Mouse (Mus musculus) midbrain, embryonic 15.5 days (tissue): Measurements from ENCODE around the gene Plxnc1. TPM values are rescaled to one million over a fixed set of nuclear protein-coding genes. Genes with fewer than 3 reads are reported as not detected.
A peak's percentile ranks its signal among the peaks of the same experiment; 100 is the strongest.

ENCODE experiments used
- ATAC-seq: fragments of 200-750 bp; cut with Nextera tagmentation; replicated peaks from 2 replicates; pipeline ENCODE4 v1.8.0; 2017; ENCODE audit warnings: moderate TSS enrichment
- H3K27ac ChIP-seq: fragments of 300-500 bp; sonication (generic); 2 replicates; pipeline ENCODE4 v1.5.1; 2015; ENCODE audit warnings: mild to moderate bottlenecking, inconsistent platforms
- H3K27me3 ChIP-seq: fragments of 300-500 bp; sonication (generic); replicated peaks from 2 replicates; pipeline ENCODE4 v1.6.1; 2015; ENCODE audit warnings: inconsistent platforms
- H3K36me3 ChIP-seq: fragments of 300-500 bp; sonication (generic); replicated peaks from 2 replicates; pipeline ENCODE4 v1.6.1; 2015; ENCODE audit warnings: inconsistent platforms
- H3K4me1 ChIP-seq: fragments of 300-500 bp; sonication (generic); 2 replicates; pipeline ENCODE4 v1.6.1; 2015; ENCODE audit warnings: inconsistent platforms
- H3K4me2 ChIP-seq: fragments of 300-500 bp; sonication (generic); 2 replicates; pipeline ENCODE4 v1.6.1; 2015; ENCODE audit warnings: inconsistent platforms, mild to moderate bottlenecking, moderate library complexity
- H3K4me3 ChIP-seq: fragments of 300-500 bp; sonication (generic); 2 replicates; pipeline ENCODE4 v1.5.1; 2015; ENCODE audit warnings: mild to moderate bottlenecking, inconsistent platforms
- H3K9ac ChIP-seq: fragments of 300-500 bp; sonication (generic); 2 replicates; pipeline ENCODE4 v1.6.1; 2015; ENCODE audit warnings: mild to moderate bottlenecking, inconsistent platforms
- H3K9me3 ChIP-seq: fragments of 300-500 bp; sonication (generic); 2 replicates; pipeline ENCODE4 v1.6.1; 2016; ENCODE audit warnings: inconsistent platforms
- WGBS: fragments of 180-500 bp; shearing (Covaris S2); methylation state at CpG from one replicate; pipeline ENCODE4 v1.1.7; 2015; ENCODE audit warnings: mixed read lengths; 5-methylcytosine and 5-hydroxymethylcytosine counted together
- polyA plus RNA-seq: library from polyadenylated mRNA; unstranded; fragments of >200 nt; fragmentation: Nextera tagmentation; extraction: Ambion mirVana; gene quantifications from 2 replicates; pipeline ENCODE4 v1.2.1, GENCODE M21; 2015

Gene Plxnc1
- polyA plus RNA-seq, 1 experiment from 2014 or later, result 18.2 TPM

DNA sequence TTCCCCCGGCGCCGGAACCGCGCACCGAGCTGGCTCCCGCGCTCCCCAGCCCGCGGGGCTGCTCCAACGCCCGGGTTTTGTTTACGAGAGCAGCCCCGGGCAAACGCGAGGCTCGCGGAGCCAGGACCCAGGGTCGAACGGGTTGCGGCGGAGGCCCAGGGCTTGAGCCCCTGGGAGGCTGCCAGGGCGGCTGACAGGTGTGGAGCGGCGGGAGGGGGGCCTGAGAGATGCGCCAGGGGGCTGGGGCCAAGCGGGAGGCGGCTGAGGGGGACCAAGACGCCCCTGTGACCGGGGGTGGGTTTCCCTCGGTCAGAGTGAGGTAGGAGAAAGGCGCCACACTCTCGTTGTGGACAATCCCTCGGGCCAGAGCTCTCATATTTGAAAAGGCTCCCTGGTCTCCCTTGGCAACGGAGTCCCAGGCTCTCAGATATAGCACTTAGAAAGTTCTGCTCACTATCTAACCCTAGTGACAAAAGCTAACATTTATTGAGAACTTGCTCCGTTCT is 624 bp upstream of the Plxnc1 start:
- Histone ChIP-seq H3K36me3 (no peaks in the 10 kb centered on the region), H3K4me3 (peak overlapping the region; percentile 85), H3K27me3 (no peaks in the 10 kb centered on the region), H3K9me3 (no peaks in the 10 kb centered on the region), H3K4me2 (peak overlapping the region; percentile 67), H3K27ac (peak overlapping the region; percentile 93), H3K4me1 (peaks cover 38% of the 10 kb centered on the region), H3K9ac (peak overlapping the region; percentile 89)
- ATAC-seq, result no peak; the same call in none of the 2 replicates
- WGBS, result under 1% methylated on average over 36 of the region's 36 CpGs

DNA sequence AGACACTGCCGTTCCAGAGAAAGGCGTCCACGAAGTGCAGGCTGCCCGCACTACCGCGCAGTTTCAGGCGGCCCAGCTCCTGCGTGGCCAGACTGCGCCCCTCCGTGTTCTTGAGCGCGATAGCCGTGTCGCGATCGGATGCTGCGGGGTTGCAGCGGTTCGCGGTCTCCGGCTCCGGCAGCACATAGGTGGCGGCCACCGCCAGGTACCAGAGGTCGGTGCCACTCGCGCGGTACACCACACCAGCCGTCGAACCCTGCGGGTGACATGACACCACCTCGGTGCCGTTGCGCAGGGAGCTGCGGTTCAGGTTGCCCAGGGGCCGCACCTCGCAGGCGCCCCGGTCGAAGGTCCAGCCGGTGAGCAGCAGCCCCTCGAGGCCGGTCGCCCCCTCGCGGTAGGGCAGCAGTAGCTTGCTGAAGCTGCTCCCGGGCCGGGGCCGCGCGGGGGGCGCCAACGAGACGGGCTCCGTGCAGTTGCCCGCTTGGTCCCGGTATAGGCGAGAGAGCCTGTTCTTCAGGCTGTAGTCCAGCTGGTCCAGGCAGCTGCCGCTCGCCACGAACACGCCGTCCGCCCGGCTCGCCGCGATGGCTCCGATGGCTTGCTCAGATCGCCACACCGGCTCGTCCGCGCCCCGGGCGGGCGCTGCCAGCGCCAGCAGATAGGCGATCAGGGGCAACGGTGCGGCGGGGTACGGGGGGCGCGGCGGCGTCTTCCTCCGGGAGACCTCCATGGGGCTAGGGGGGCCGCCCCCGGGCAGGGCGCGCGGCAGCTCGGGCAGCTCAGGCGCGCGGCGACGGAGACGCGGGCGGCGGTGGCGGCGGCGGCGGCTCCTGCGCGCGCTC is 567 bp downstream of the Plxnc1 start:
- peak overlapping the region; percentile 89 for H3K9ac ChIP-seq
- peak overlapping the region; percentile 85 for H3K4me3 ChIP-seq
- peak overlapping the region; percentile 67 for H3K4me2 ChIP-seq
- ATAC-seq, result peak; percentile 46
- H3K36me3 ChIP-seq, result no peaks in the 10 kb centered on the region
- H3K27ac ChIP-seq, result peak overlapping the region; percentile 93
- no peaks in the 10 kb centered on the region for H3K27me3 ChIP-seq
- no peaks in the 10 kb centered on the region for H3K9me3 ChIP-seq
- under 1% methylated on average over 109 of the region's 110 CpGs for WGBS
- peaks cover 47% of the 10 kb centered on the region for H3K4me1 ChIP-seq

DNA sequence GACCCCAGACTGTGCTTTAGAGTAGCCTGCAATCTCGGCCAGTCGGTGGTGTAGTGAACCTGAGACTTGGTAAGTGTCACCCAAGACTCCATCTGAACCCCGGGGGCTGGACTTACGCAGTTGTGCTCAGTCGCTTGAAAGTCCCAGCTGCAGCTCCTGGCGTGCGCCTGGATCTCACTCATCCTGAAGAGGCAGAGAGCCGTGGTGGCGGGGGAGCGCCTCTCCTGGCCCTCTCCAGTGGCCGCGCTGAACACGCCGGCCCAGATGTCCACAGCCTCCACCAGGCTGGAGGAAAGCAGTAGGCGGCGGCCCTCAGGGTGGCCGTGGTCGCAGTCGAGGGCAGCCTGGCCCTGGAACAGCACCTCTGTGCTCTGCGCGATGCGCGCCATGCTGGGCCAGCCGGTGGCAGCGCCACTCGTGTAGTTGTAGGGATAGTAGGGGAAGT is 1.2 kb downstream of the Plxnc1 start:
- Histone ChIP-seq H3K27me3 (no peaks in the 10 kb centered on the region), H3K4me3 (peak overlapping the region; percentile 85), H3K9me3 (no peaks in the 10 kb centered on the region), H3K4me1 (peaks cover 47% of the 10 kb centered on the region), H3K27ac (peak overlapping the region; percentile 93), H3K4me2 (peak overlapping the region; percentile 67), H3K9ac (peak overlapping the region; percentile 89), H3K36me3 (no peaks in the 10 kb centered on the region)
- WGBS, result under 1% methylated on average over 26 of the region's 26 CpGs
- ATAC-seq, result peak; percentile 44

DNA sequence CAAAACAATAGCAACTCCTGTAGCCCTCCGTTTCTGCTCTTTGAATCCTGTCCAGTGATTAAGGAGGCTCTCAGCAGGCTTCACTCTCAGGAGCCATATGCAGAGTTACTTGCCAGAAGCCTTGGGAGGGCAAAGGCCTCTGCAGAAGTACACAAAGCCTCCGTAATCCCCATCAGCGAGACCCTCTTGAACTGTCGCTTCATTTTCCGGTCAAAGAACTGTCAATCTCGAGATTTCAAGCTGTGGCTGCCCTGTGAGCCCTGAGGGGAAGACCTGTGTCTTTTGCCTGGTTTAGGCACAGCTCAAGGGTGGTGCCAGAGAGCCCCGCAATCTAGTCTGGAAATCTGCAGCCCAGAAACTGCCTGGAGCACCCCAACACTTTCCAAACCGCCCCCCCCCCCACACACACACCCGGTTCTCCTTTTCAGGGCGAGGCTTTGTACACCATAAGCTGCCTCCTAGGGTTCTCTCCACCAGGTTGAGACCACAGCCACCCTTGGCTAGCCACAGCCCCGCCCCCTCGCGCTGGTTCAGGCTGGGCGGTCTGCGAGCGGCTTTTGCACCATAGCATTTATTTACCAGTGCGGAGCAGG is 2.1 kb downstream of the Plxnc1 start:
- Histone ChIP-seq H3K27ac (peak overlapping the region; percentile 93), H3K4me3 (peak overlapping the region; percentile 85), H3K9ac (peak overlapping the region; percentile 89), H3K36me3 (no peaks in the 10 kb centered on the region), H3K4me1 (peaks cover 45% of the 10 kb centered on the region), H3K9me3 (no peaks in the 10 kb centered on the region), H3K4me2 (peak overlapping the region; percentile 67), H3K27me3 (no peaks in the 10 kb centered on the region)
- WGBS, result under 1% methylated on average over 17 of the region's 17 CpGs
- ATAC-seq, result peak; percentile 18; the same call in 1 of the 2 replicates

DNA sequence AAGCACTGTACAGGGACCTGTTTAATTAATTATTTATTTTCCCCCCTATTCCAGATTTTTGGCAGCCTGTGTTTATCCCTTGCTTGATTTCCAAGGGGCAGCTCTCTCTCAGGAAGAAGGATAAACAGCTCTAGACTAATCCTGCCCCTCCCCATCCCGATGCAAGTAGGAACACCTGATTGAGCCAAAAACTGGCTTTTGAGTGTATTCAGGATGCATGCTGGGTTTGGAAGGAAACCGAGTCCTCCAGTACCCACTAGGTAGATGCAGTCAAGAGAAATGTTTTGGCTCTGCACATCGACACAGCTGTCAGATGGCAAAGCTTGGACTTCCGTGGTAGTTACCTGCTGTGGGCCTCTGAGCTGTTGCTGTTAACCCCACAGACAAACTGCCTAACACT is 3.1 kb downstream of the Plxnc1 start:
- peak overlapping the region; percentile 60 for H3K27ac ChIP-seq
- H3K9ac ChIP-seq, result peak overlapping the region; percentile 89
- peaks cover 43% of the 10 kb centered on the region for H3K4me1 ChIP-seq
- no peaks in the 10 kb centered on the region for H3K9me3 ChIP-seq
- H3K4me3 ChIP-seq, result peak overlapping the region; percentile 85
- peak overlapping the region; percentile 67 for H3K4me2 ChIP-seq
- 4% methylated on average over 4 of the region's 4 CpGs for WGBS
- H3K36me3 ChIP-seq, result no peaks in the 10 kb centered on the region
- no peaks in the 10 kb centered on the region for H3K27me3 ChIP-seq
- ATAC-seq, result no peak

DNA sequence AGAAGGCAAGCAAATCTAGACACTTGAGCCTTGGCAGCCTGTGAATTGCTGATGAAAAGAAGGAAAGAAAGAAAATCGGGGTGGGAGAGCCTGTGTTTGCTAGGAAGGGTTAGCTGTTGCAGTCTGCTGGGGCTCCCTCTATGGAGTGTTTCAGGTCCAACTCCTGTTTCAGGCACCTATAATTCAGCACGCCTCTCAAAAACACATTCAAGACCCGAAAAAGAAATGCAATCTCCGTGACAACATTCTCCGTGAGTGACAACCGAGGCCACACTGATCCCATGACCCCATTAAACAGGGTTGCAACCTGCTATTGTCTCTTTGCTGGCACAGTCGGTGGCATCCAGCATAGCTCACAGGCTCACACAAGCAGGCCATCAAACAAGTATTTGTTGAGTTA is 3.8 kb downstream of the Plxnc1 start:
- Histone ChIP-seq H3K9me3 (no peaks in the 10 kb centered on the region), H3K27ac (peak overlapping the region; percentile 73), H3K27me3 (no peaks in the 10 kb centered on the region), H3K9ac (no peak overlapping the region; the same call in 1 of the 2 replicates), H3K4me2 (peak overlapping the region; percentile 67), H3K36me3 (no peaks in the 10 kb centered on the region), H3K4me1 (peaks cover 38% of the 10 kb centered on the region), H3K4me3 (peak overlapping the region; percentile 85)
- 0% methylated on average over 7 of the region's 7 CpGs for WGBS
- ATAC-seq, result no peak

DNA sequence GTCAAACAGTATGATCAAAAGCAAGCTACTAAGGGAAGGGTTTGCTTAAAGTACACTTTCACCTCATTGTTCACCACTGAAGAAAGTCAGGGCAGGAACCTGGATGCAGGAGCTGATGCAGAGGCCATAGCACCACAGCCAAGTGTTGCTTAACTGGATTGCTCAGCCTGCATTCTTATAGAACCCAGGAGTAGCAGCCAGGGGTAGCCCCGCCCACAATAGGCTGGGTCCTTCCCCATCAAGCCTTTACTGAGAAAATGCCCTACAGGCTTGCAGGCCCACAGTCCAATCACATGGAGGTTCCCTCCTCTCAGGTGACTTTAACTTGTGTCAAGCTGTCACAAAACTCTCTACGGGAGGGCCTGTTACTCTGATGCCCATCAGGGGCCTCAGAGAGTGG is 4.6 kb downstream of the Plxnc1 start:
- peak overlapping the region; percentile 85 for H3K4me3 ChIP-seq
- no peaks in the 10 kb centered on the region for H3K27me3 ChIP-seq
- peaks cover 34% of the 10 kb centered on the region for H3K4me1 ChIP-seq
- H3K9me3 ChIP-seq, result no peaks in the 10 kb centered on the region
- no peaks in the 10 kb centered on the region for H3K36me3 ChIP-seq
- no peak for ATAC-seq
- peak overlapping the region; percentile 23; the same call in 1 of the 2 replicates for H3K9ac ChIP-seq
- peak overlapping the region; percentile 67 for H3K4me2 ChIP-seq
- H3K27ac ChIP-seq, result peak overlapping the region; percentile 73
- WGBS, result 25% methylated on average over 2 of the region's 2 CpGs

DNA sequence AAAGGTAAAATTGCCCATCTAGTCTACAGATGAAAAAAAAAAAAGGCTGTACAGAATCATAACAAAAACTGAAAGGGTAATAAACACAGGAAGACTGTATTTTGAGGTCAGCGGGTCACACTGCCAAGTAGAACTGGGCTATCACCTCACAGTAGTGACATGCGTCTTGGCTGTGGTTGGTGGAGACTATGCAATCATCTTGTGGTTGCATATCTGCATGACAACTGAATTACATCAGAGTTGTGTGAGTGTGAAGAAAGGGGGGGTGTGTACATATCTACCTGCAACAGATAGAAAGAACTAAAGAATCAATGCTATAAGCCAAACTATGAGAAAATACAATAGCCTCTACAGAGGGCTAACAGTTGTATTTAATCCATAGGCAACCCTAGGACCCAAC is 5.7 kb downstream of the Plxnc1 start:
- Histone ChIP-seq H3K4me3 (no peak overlapping the region), H3K36me3 (no peaks in the 10 kb centered on the region), H3K4me1 (peaks cover 41% of the 10 kb centered on the region), H3K9me3 (no peaks in the 10 kb centered on the region), H3K27ac (no peak overlapping the region), H3K27me3 (no peaks in the 10 kb centered on the region), H3K9ac (no peak overlapping the region), H3K4me2 (no peak overlapping the region)
- 96% methylated on average over 2 of the region's 2 CpGs for WGBS
- ATAC-seq, result no peak

DNA sequence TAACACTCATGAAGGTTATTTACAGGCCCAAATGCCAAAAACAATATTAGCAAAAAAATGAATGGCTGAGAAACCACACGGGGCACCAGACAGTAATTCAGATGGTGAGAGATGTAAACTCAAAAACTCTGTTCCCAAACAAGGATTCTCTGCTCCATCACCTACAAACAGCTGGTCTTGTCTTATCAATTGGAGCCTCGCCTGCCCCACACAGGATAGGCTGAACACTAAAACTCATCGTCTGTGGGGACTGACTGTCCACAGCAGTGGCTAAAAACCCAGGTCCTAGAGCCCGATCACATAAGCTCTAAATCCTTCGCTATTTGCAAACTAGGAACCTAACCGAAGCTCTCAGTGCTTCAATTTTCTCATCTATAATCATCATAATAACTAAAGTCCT is 6.3 kb downstream of the Plxnc1 start:
- Histone ChIP-seq H3K36me3 (no peaks in the 10 kb centered on the region), H3K4me2 (no peak overlapping the region), H3K27me3 (no peaks in the 10 kb centered on the region), H3K27ac (no peak overlapping the region), H3K9me3 (no peaks in the 10 kb centered on the region), H3K4me3 (no peak overlapping the region), H3K4me1 (peaks cover 41% of the 10 kb centered on the region), H3K9ac (no peak overlapping the region)
- 86% methylated on average over 6 of the region's 6 CpGs for WGBS
- ATAC-seq, result no peak

DNA sequence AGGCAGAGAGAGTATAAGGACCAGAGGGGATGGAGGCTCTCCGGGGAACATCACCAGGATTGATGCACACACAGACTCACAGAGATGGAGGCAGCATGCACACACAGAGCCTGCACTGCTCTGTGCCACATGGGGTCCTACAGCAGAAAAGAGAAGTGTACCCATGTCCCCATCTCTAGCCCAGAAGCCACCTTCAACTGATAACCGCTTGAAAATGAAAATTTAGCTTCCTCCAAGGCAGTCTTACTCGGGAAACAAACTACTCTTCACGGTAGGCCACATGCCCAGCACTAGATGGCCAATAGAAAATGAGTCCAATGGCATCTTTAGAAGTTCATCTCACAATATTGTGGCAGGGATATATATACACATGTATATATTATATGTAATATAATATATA is 9.4 kb downstream of the Plxnc1 start:
- H3K36me3 ChIP-seq, result no peaks in the 10 kb centered on the region
- H3K4me2 ChIP-seq, result no peak overlapping the region
- H3K27ac ChIP-seq, result no peak overlapping the region
- ATAC-seq, result no peak
- WGBS, result 92% methylated on average over 4 of the region's 4 CpGs
- H3K9me3 ChIP-seq, result no peaks in the 10 kb centered on the region
- no peak overlapping the region for H3K4me3 ChIP-seq
- no peaks in the 10 kb centered on the region for H3K27me3 ChIP-seq
- no peak overlapping the region for H3K9ac ChIP-seq
- H3K4me1 ChIP-seq, result peaks cover 25% of the 10 kb centered on the region

DNA sequence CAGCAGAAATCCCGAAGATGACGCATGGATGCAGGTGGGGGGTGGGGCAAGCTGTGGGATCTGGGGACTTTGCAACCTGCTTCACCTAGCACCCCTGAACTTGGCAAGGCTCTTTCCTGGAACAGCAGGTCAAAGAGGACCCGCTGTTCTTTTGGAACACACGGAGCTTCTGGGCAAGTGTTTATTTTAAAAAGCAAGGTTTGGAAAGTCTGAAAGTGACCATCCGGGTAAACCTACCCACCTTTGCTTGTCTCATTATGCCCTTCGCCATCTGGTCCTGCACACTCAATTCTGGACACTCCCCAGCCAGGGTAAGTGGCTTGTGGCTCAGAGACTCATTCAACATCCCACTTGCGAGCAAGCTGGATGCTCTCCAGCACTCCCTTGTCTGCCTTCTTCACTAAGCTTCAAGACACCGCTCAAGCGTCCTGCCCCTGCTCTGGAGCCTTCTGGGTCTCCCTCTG is 10.5 kb downstream of the Plxnc1 start:
- no peak overlapping the region for H3K9ac ChIP-seq
- ATAC-seq, result no peak
- 89% methylated on average over 9 of the region's 9 CpGs for WGBS
- H3K27me3 ChIP-seq, result no peaks in the 10 kb centered on the region
- H3K27ac ChIP-seq, result no peak overlapping the region
- H3K4me3 ChIP-seq, result no peak overlapping the region
- no peaks in the 10 kb centered on the region for H3K36me3 ChIP-seq
- H3K9me3 ChIP-seq, result no peaks in the 10 kb centered on the region
- peaks cover 16% of the 10 kb centered on the region for H3K4me1 ChIP-seq
- no peak overlapping the region for H3K4me2 ChIP-seq

DNA sequence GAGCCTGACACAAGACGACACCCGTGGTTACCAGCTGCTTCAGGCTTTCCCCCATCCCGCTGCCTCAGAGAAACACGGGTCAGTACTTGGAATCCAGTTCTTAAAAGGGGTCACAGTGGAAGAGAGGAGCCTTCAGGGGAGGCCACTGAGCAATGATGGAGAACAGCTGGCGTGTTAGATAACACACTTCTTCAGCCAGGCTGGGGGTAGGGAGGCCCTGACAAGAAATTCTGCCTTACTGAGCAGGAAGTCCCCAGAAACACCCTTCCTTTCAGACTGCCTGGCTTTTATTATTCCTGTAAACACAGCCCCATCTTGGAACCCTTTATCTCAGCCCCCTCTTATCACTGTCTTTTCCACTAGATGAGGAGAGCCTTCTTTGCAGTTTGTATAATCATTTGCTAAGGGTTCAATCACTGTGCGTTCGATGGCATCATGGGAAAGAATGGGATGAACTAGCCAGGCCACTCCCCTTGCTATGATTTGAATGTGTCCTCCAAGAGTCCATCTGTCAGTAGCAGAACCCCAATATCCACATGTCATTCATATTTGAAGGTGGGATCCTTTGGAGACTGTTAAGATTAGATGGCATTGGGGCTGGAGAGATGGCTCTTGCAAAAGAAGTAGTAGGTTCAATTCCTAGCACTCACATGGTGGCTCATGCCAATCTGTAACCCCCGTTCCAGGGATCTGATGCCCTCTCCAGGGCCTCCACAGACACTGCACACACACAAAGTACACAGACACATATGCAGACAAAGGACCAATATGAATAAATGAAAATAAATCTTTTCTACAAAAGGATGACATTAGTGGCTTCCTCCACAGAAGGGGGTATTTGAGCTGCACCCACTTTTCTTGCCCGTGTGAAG is 12.4 kb downstream of the Plxnc1 start:
- 64% methylated on average over 9 of the region's 9 CpGs for WGBS
- ATAC-seq, result no peak
- Histone ChIP-seq H3K4me3 (no peak overlapping the region), H3K27me3 (no peaks in the 10 kb centered on the region), H3K9me3 (no peaks in the 10 kb centered on the region), H3K4me1 (peaks cover 17% of the 10 kb centered on the region), H3K36me3 (no peaks in the 10 kb centered on the region), H3K4me2 (no peak overlapping the region), H3K27ac (no peak overlapping the region), H3K9ac (no peak overlapping the region)
